Mouse (Mus musculus): ENCODE measurements at regions not wholly inside any gene's neighbourhood (a gene's known extent, or its start where the extent isn't known, plus 50 kb on each side); places are given as distances from the start of the nearest gene placed in this dataset.

- TF ChIP-seq GATA1 (IDR thresholded peaks at IDR 0.05; ENCODE audit: low read length) (no peak), TAL1 (IDR thresholded peaks at IDR 0.05; ENCODE audit: low read length) (no peak)
Measured at GRCm38 (mm10) chr14:61885241-61886015, 278.2 kb downstream of the Kcnrg start.

All from erythroblast, embryonic 14.5 days (primary cell).